Mouse (Mus musculus) stomach, postnatal 0 days (tissue): ENCODE results near the gene Pam16.

Experiments used
- CTCF ChIP-seq: IDR thresholded peaks from 2 replicates; pipeline ENCODE4 v1.5.1; 2016; ENCODE audit warnings: antibody characterized with exemption, low read depth, mild to moderate bottlenecking, moderate library complexity
- EP300 ChIP-seq: optimal IDR thresholded peaks from 2 replicates; pipeline ENCODE3; 2016; ENCODE audit warnings: antibody characterized with exemption

DNA sequence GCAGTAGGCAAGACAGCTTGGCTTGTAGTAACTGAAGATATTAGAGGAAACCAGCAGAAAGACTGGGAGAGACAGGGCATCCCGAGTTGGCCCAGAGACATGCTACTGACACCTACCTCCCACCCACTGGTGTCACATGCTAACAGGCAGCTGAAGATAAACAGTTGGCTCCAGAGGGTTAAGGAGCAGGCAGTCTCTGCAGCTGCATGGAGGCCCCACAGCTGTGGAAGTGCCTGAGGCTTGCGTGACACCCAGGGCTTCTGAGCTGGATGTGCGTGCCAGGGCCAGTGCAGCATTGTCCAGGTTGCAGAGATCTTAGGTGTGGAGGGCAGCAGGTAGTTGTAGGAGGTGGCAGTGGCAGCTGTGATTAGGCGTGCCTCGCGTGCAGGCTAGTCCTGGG, 2.3 kb upstream of the Pam16 start:
- TF ChIP-seq EP300: no peak
- TF ChIP-seq CTCF: no peak
